Mouse (Mus musculus) intestine, embryonic 14.5 days (tissue): Measurements from ENCODE around the gene P4htm. TPM values are rescaled to one million over a fixed set of nuclear protein-coding genes. Genes with fewer than 3 reads are reported as not detected.
A peak's percentile ranks its signal among the peaks of the same experiment; 100 is the strongest.

ENCODE experiments used
- ATAC-seq: fragments of 200-750 bp; cut with Nextera tagmentation; replicated peaks from 2 replicates; pipeline ENCODE4 v1.8.0; 2017; ENCODE audit warnings: low read depth, moderate number of reproducible peaks, moderate TSS enrichment, moderate library complexity; ENCODE audit not compliant: low FRiP score, low TSS enrichment
- DNase-seq: peaks from one replicate; pipeline ENCODE4 v3.0.0-alpha.2; 2018; ENCODE audit warnings: low spot score
- H3K27ac ChIP-seq: fragments of 300-500 bp; sonication (generic); 2 replicates; pipeline ENCODE4 v1.5.1; 2014; ENCODE audit warnings: low read depth, mild to moderate bottlenecking, control low read depth
- H3K27me3 ChIP-seq: fragments of 300-500 bp; sonication (generic); replicated peaks from 2 replicates; pipeline ENCODE4 v1.6.1; 2014; ENCODE audit warnings: low read length, control low read depth; ENCODE audit not compliant: control insufficient read depth, insufficient read depth
- H3K36me3 ChIP-seq: fragments of 300-500 bp; sonication (generic); 2 replicates; pipeline ENCODE4 v1.6.1; 2014; ENCODE audit warnings: low read length, control low read depth; ENCODE audit not compliant: control insufficient read depth, insufficient read depth
- H3K4me1 ChIP-seq: fragments of 300-500 bp; sonication (generic); replicated peaks from 2 replicates; pipeline ENCODE4 v1.6.1; 2014; ENCODE audit warnings: low read length, control low read depth, mixed read lengths; ENCODE audit not compliant: control insufficient read depth, insufficient read depth
- H3K4me2 ChIP-seq: fragments of 300-500 bp; sonication (generic); 2 replicates; pipeline ENCODE4 v1.6.1; 2014; ENCODE audit warnings: low read length
- H3K4me3 ChIP-seq: fragments of 300-500 bp; sonication (generic); 2 replicates; pipeline ENCODE4 v1.5.1; 2014; ENCODE audit warnings: low read depth, low read length, control low read depth, mixed read lengths
- H3K9ac ChIP-seq: fragments of 300-500 bp; sonication (generic); 2 replicates; pipeline ENCODE4 v1.6.1; 2014; ENCODE audit warnings: mild to moderate bottlenecking, low read length
- H3K9me3 ChIP-seq: fragments of 300-500 bp; sonication (generic); 2 replicates; pipeline ENCODE4 v1.6.1; 2016; ENCODE audit warnings: low read length, control low read depth; ENCODE audit not compliant: control insufficient read depth
- WGBS: fragments of 180-500 bp; shearing (Covaris S2); extraction: QIAGEN DNeasy Blood & Tissue Kit; methylation state at CpG from one replicate; pipeline ENCODE4 v1.1.7; 2014; 5-methylcytosine and 5-hydroxymethylcytosine counted together
- polyA plus RNA-seq: library from polyadenylated mRNA; unstranded; fragments of >200 nt; fragmentation: Nextera tagmentation; extraction: Ambion mirVana; gene quantifications from 2 replicates; pipeline ENCODE4 v1.2.1, GENCODE M21; 2014

The P4htm gene
- polyA plus RNA-seq, 1 experiment from 2014 or later = 5.9 TPM

- H3K4me3 ChIP-seq = peak within 1 kb of the TSS; percentile 70
- no peaks in the 10 kb centered on the region for H3K27me3 ChIP-seq
- WGBS = 0% methylated on average over 73 of the region's 73 CpGs
- peak within 1 kb of the TSS; percentile 58 for H3K9ac ChIP-seq
- H3K27ac ChIP-seq = peak within 1 kb of the TSS; percentile 92
- DNase-seq = peak; percentile 99
- no peaks in the 10 kb centered on the region for H3K9me3 ChIP-seq
- H3K36me3 ChIP-seq = peaks cover 46% of the 10 kb centered on the region
- H3K4me1 ChIP-seq = peaks cover 16% of the 10 kb centered on the region
- peak within 1 kb of the TSS; percentile 83 for H3K4me2 ChIP-seq
- ATAC-seq = peak; percentile 80
These were observed 30.4 kb downstream of the P4htm start, which contains the start of gene Ndufaf3 for GRCm38 (mm10) chr9:108566815-108567776. TSS of gene Ndufaf3 (minus strand) at chr9:108567434.

GRCm38 (mm10) chr9:108565881-108566814 lies 31.3 kb downstream of the P4htm start:
- DNase-seq (no peak), ATAC-seq (no peak)
- H3K4me2 ChIP-seq = peak overlapping the region; percentile 83
- WGBS = 10% methylated on average over 35 of the region's 35 CpGs
- peak overlapping the region; percentile 58 for H3K9ac ChIP-seq
- H3K4me3 ChIP-seq = peak overlapping the region; percentile 70
- H3K4me1 ChIP-seq = peaks cover 22% of the 10 kb centered on the region
- no peaks in the 10 kb centered on the region for H3K9me3 ChIP-seq
- H3K27me3 ChIP-seq = no peaks in the 10 kb centered on the region
- H3K27ac ChIP-seq = peak overlapping the region; percentile 92
- H3K36me3 ChIP-seq = peaks cover 45% of the 10 kb centered on the region

- no peak for DNase-seq
- Histone ChIP-seq H3K9ac (no peak overlapping the region), H3K9me3 (no peaks in the 10 kb centered on the region), H3K4me2 (no peak overlapping the region), H3K36me3 (peaks cover 47% of the 10 kb centered on the region), H3K4me1 (peaks cover 23% of the 10 kb centered on the region), H3K4me3 (no peak overlapping the region), H3K27ac (no peak overlapping the region), H3K27me3 (no peaks in the 10 kb centered on the region)
- 83% methylated on average over 7 of the region's 7 CpGs for WGBS
- no peak for ATAC-seq
These were observed 33.3 kb downstream of the P4htm start for GRCm38 (mm10) chr9:108564131-108564530.

- peaks cover 52% of the 10 kb centered on the region for H3K36me3 ChIP-seq
- H3K27ac ChIP-seq = no peak overlapping the region
- WGBS = 90% methylated on average over 8 of the region's 8 CpGs
These were observed 33.8 kb downstream of the P4htm start for GRCm38 (mm10) chr9:108563671-108564070.

GRCm38 (mm10) chr9:108560227-108560841 lies 37.1 kb downstream of the P4htm start, which contains the start of gene Impdh2:
TSS of gene Impdh2 (plus strand) at chr9:108560286.
- H3K36me3 ChIP-seq = peaks cover 76% of the 10 kb centered on the region
- H3K27me3 ChIP-seq = no peaks in the 10 kb centered on the region
- ATAC-seq (peak; percentile 98), DNase-seq (peak; percentile 98)
- H3K4me3 ChIP-seq = peak within 1 kb of the TSS; percentile 48
- H3K4me1 ChIP-seq = peaks cover 10% of the 10 kb centered on the region
- peak within 1 kb of the TSS; percentile 55 for H3K9ac ChIP-seq
- peak within 1 kb of the TSS; percentile 64; the same call in 1 of the 2 replicates for H3K27ac ChIP-seq
- H3K9me3 ChIP-seq = no peaks in the 10 kb centered on the region
- H3K4me2 ChIP-seq = peak within 1 kb of the TSS; percentile 60
- WGBS = under 1% methylated on average over 52 of the region's 53 CpGs

More at GRCm38 (mm10) chr9:108563671-108564070, 33.8 kb downstream of the P4htm start:
- Histone ChIP-seq H3K4me3 (no peak overlapping the region), H3K4me1 (peaks cover 23% of the 10 kb centered on the region), H3K27me3 (no peaks in the 10 kb centered on the region), H3K9me3 (no peaks in the 10 kb centered on the region), H3K4me2 (no peak overlapping the region), H3K9ac (no peak overlapping the region)
- no peak for ATAC-seq
- no peak for DNase-seq

- DNase-seq (no peak), ATAC-seq (no peak)
- H3K9me3 ChIP-seq = no peaks in the 10 kb centered on the region
- peaks cover 10% of the 10 kb centered on the region for H3K4me1 ChIP-seq
- H3K9ac ChIP-seq = no peak overlapping the region
- WGBS = 89% methylated on average over 4 of the region's 4 CpGs
- H3K27me3 ChIP-seq = no peaks in the 10 kb centered on the region
- H3K4me3 ChIP-seq = no peak overlapping the region
- peaks cover 74% of the 10 kb centered on the region for H3K36me3 ChIP-seq
- H3K27ac ChIP-seq = no peak overlapping the region
- H3K4me2 ChIP-seq = no peak overlapping the region
These were observed 38.3 kb downstream of the P4htm start for GRCm38 (mm10) chr9:108559169-108559568.

GRCm38 (mm10) chr9:108546875-108547274 lies 50.6 kb downstream of the P4htm start:
- Histone ChIP-seq H3K9me3 (no peaks in the 10 kb centered on the region), H3K27me3 (no peaks in the 10 kb centered on the region), H3K4me3 (no peak overlapping the region), H3K4me1 (no peaks in the 10 kb centered on the region), H3K4me2 (no peak overlapping the region), H3K36me3 (peaks cover 90% of the 10 kb centered on the region), H3K9ac (no peak overlapping the region), H3K27ac (no peak overlapping the region)
- DNase-seq (no peak), ATAC-seq (no peak)
- 96% methylated on average over 1 of the region's 1 CpGs for WGBS

GRCm38 (mm10) chr9:108545986-108546385 lies 51.5 kb downstream of the P4htm start:
- Histone ChIP-seq H3K4me1 (no peaks in the 10 kb centered on the region), H3K4me3 (no peak overlapping the region), H3K9me3 (no peaks in the 10 kb centered on the region), H3K4me2 (no peak overlapping the region), H3K36me3 (peaks cover 92% of the 10 kb centered on the region), H3K27ac (no peak overlapping the region), H3K9ac (no peak overlapping the region), H3K27me3 (no peaks in the 10 kb centered on the region)
- WGBS = 93% methylated on average over 3 of the region's 3 CpGs
- ATAC-seq = no peak
- no peak for DNase-seq
